Mouse (Mus musculus) MEL (cell line): Measurements from ENCODE around the gene Lztr1. TPM values are rescaled to one million over a fixed set of nuclear protein-coding genes. Genes with fewer than 3 reads are reported as not detected.
A peak's percentile ranks its signal among the peaks of the same experiment; 100 is the strongest.

Source experiments
- DNase-seq: peaks from one replicate; pipeline ENCODE4 v3.0.0; 2011; ENCODE audit warnings: low read depth, low spot score
- H3K27ac ChIP-seq: 2 replicates; pipeline ENCODE4 v1.5.1; 2012; ENCODE audit warnings: low read depth, mild to moderate bottlenecking, control low read depth, low read length, moderate library complexity; ENCODE audit not compliant: control insufficient read depth
- H3K27me3 ChIP-seq, 2 experiments: fragments of 150-350 bp in 1 of 2; sonication (generic) in 1 of 2; 2 replicates each; pipeline ENCODE4 v1.6.1; 2012; ENCODE audit warnings: low read length in 2 of 2, mild to moderate bottlenecking in 2 of 2, improper control_type of control experiment in 1 of 2, moderate library complexity in 1 of 2; ENCODE audit not compliant: insufficient read depth in 2 of 2, control insufficient read depth in 1 of 2
- H3K36me3 ChIP-seq, 2 experiments: 2 replicates each; pipeline ENCODE4 v1.6.1; 2012 to 2014; ENCODE audit warnings: low read length in 2 of 2, improper control_type of control experiment in 1 of 2, inconsistent platforms in 1 of 2, mild to moderate bottlenecking in 1 of 2; ENCODE audit not compliant: insufficient read depth in 2 of 2, control insufficient read depth in 1 of 2
- H3K4me1 ChIP-seq, 2 experiments: fragments of 150-350 bp in 1 of 2; sonication (generic) in 1 of 2; 2 replicates each; pipeline ENCODE4 v1.6.1; 2012; ENCODE audit warnings: low read length in 2 of 2, improper control_type of control experiment in 1 of 2, mild to moderate bottlenecking in 1 of 2; ENCODE audit not compliant: insufficient read depth in 2 of 2, control insufficient read depth in 1 of 2
- H3K4me3 ChIP-seq, 2 experiments: fragments of 150-350 bp in 1 of 2; sonication (generic) in 1 of 2; 2 replicates each; pipeline ENCODE4 v1.5.1; 2012; ENCODE audit warnings: low read depth in 2 of 2, low read length in 2 of 2, mild to moderate bottlenecking in 2 of 2, moderate library complexity in 2 of 2, control low read depth in 1 of 2, improper control_type of control experiment in 1 of 2; ENCODE audit not compliant: control insufficient read depth in 1 of 2, insufficient read depth in 1 of 2
- H3K79me2 ChIP-seq: 2 replicates; pipeline ENCODE4 v1.6.1; 2012; ENCODE audit warnings: mild to moderate bottlenecking, low read length, moderate library complexity; ENCODE audit not compliant: control insufficient read depth, poor library complexity, insufficient read depth
- H3K9ac ChIP-seq: 2 replicates; pipeline ENCODE4 v1.6.1; 2012; ENCODE audit warnings: low read depth, mild to moderate bottlenecking, control low read depth, low read length, moderate library complexity; ENCODE audit not compliant: control insufficient read depth, poor library complexity, severe bottlenecking
- H3K9me3 ChIP-seq: fragments of 150-350 bp; sonication (generic); replicated peaks from 2 replicates; pipeline ENCODE4 v1.6.1; 2012; ENCODE audit warnings: mild to moderate bottlenecking, low read length, improper control_type of control experiment, moderate library complexity; ENCODE audit not compliant: insufficient read depth
- BHLHE40 ChIP-seq: IDR thresholded peaks from 2 replicates; pipeline ENCODE4 v1.6.1; 2012; ENCODE audit warnings: low read depth, mild to moderate bottlenecking, inconsistent platforms, low read length, improper control_type of control experiment, borderline replicate concordance
- CHD1 ChIP-seq: IDR thresholded peaks from 2 replicates; pipeline ENCODE4 v1.6.1; 2012; ENCODE audit warnings: low read depth, mild to moderate bottlenecking, inconsistent platforms, low read length, improper control_type of control experiment
- CHD2 ChIP-seq: IDR thresholded peaks from 2 replicates; pipeline ENCODE4 v1.6.1; 2011; ENCODE audit warnings: low read length, improper control_type of control experiment
- CTCF ChIP-seq, 3 experiments: IDR thresholded peaks in 2 of 3; conservative IDR thresholded peaks in 1 of 3; 2 replicates each; pipeline ENCODE4 v1.5.1; 2011 to 2012; ENCODE audit warnings: low read length in 3 of 3, low read depth in 2 of 3, mild to moderate bottlenecking in 2 of 3, improper control_type of control experiment in 1 of 3, inconsistent platforms in 1 of 3, mixed read lengths in 1 of 3, moderate library complexity in 1 of 3; ENCODE audit not compliant: control insufficient read depth in 1 of 3, insufficient read depth in 1 of 3, poor library complexity in 1 of 3, severe bottlenecking in 1 of 3
- E2F4 ChIP-seq: IDR thresholded peaks from 2 replicates; pipeline ENCODE4 v1.6.1; 2011; ENCODE audit warnings: low read depth, low read length, improper control_type of control experiment, borderline replicate concordance
- ELF1 ChIP-seq: IDR thresholded peaks from 2 replicates; pipeline ENCODE4 v1.6.1; 2014; ENCODE audit warnings: low read depth, mild to moderate bottlenecking, inconsistent platforms, low read length, improper control_type of control experiment, moderate library complexity
- EP300 ChIP-seq, 2 experiments: IDR thresholded peaks; 2 replicates each; pipeline ENCODE4 v1.6.1; 2011; ENCODE audit warnings: improper control_type of control experiment in 2 of 2, low read length in 2 of 2, low read depth in 1 of 2, mild to moderate bottlenecking in 1 of 2
- GABPA ChIP-seq: IDR thresholded peaks from 2 replicates; pipeline ENCODE4 v1.6.1; 2012; ENCODE audit warnings: low read depth, mild to moderate bottlenecking, inconsistent platforms, low read length, improper control_type of control experiment, moderate library complexity
- GATA1 ChIP-seq: IDR thresholded peaks from 2 replicates; pipeline ENCODE4 v1.6.1; 2011; ENCODE audit warnings: low read depth, low read length, improper control_type of control experiment
- HCFC1 ChIP-seq: IDR thresholded peaks from 2 replicates; pipeline ENCODE4 v1.6.1; 2012; ENCODE audit warnings: low read depth, mild to moderate bottlenecking, inconsistent platforms, low read length, improper control_type of control experiment, moderate library complexity
- JUND ChIP-seq: IDR thresholded peaks from 2 replicates; pipeline ENCODE4 v1.6.1; 2011; ENCODE audit warnings: low read depth, mild to moderate bottlenecking, improper control_type of control experiment, low read length
- KAT2A ChIP-seq: conservative IDR thresholded peaks from 2 replicates; pipeline ENCODE4 v1.6.1; 2012; ENCODE audit warnings: low read depth, low read length, improper control_type of control experiment, inconsistent platforms
- MAFK ChIP-seq: IDR thresholded peaks from 2 replicates; pipeline ENCODE4 v1.6.1; 2011; ENCODE audit warnings: low read depth, mild to moderate bottlenecking, low read length, improper control_type of control experiment, borderline replicate concordance
- MAX ChIP-seq: IDR thresholded peaks from 2 replicates; pipeline ENCODE4 v1.6.1; 2011; ENCODE audit warnings: low read length, improper control_type of control experiment
- MAZ ChIP-seq: IDR thresholded peaks from 2 replicates; pipeline ENCODE4 v1.6.1; 2012; ENCODE audit warnings: low read depth, mild to moderate bottlenecking, inconsistent platforms, low read length, improper control_type of control experiment
- MEF2A ChIP-seq: IDR thresholded peaks from 2 replicates; pipeline ENCODE4 v1.6.1; 2014; ENCODE audit warnings: low read depth, mild to moderate bottlenecking, inconsistent platforms, low read length, improper control_type of control experiment; ENCODE audit not compliant: poor library complexity, insufficient replicate concordance, severe bottlenecking; ENCODE audit errors: extremely low read depth
- MYB ChIP-seq: IDR thresholded peaks from 2 replicates; pipeline ENCODE4 v1.6.1; 2011; ENCODE audit warnings: mild to moderate bottlenecking, low read depth, low read length, improper control_type of control experiment
- MYC ChIP-seq: IDR thresholded peaks from 2 replicates; pipeline ENCODE4 v1.6.1; 2011; ENCODE audit warnings: low read depth, mild to moderate bottlenecking, low read length, improper control_type of control experiment, moderate library complexity
- NELFE ChIP-seq: IDR thresholded peaks from 2 replicates; pipeline ENCODE4 v1.6.1; 2011; ENCODE audit warnings: low read depth, low read length, improper control_type of control experiment
- POLR2A ChIP-seq, 2 experiments: IDR thresholded peaks; 2 replicates each; pipeline ENCODE4 v1.6.1; 2011 to 2012; ENCODE audit warnings: low read length in 2 of 2, mild to moderate bottlenecking in 2 of 2, control low read depth in 1 of 2, improper control_type of control experiment in 1 of 2, low read depth in 1 of 2, moderate library complexity in 1 of 2; ENCODE audit not compliant: control insufficient read depth in 1 of 2, insufficient read depth in 1 of 2, poor library complexity in 1 of 2
- POLR2AphosphoS2 ChIP-seq: IDR thresholded peaks from 2 replicates; pipeline ENCODE4 v1.6.1; 2011; ENCODE audit warnings: low read length, improper control_type of control experiment
- POLR2AphosphoS5 ChIP-seq: IDR thresholded peaks from 2 replicates; pipeline ENCODE4 v1.6.1; 2012; ENCODE audit warnings: low read depth, borderline replicate concordance, mild to moderate bottlenecking, inconsistent platforms, low read length, moderate library complexity, mixed read lengths
- RAD21 ChIP-seq: IDR thresholded peaks from 2 replicates; pipeline ENCODE4 v1.6.1; 2011; ENCODE audit warnings: mild to moderate bottlenecking, low read depth, low read length, improper control_type of control experiment
- RCOR1 ChIP-seq: IDR thresholded peaks from 2 replicates; pipeline ENCODE4 v1.6.1; 2012; ENCODE audit warnings: low read depth, mild to moderate bottlenecking, inconsistent platforms, low read length, improper control_type of control experiment
- SIN3A ChIP-seq: IDR thresholded peaks from 2 replicates; pipeline ENCODE4 v1.6.1; 2012; ENCODE audit warnings: low read length, improper control_type of control experiment, inconsistent platforms
- SMC3 ChIP-seq: IDR thresholded peaks from 2 replicates; pipeline ENCODE4 v1.6.1; 2011; ENCODE audit warnings: low read depth, low read length, improper control_type of control experiment
- TAL1 ChIP-seq: IDR thresholded peaks from 2 replicates; pipeline ENCODE4 v1.6.1; 2012; ENCODE audit warnings: mild to moderate bottlenecking, inconsistent platforms, low read length, moderate library complexity, mixed read lengths
- TBP ChIP-seq: IDR thresholded peaks from 2 replicates; pipeline ENCODE4 v1.8.0; 2011; ENCODE audit warnings: low read depth, low read length, improper control_type of control experiment
- TCF12 ChIP-seq: IDR thresholded peaks from 2 replicates; pipeline ENCODE4 v1.6.1; 2014; ENCODE audit warnings: low read depth, mild to moderate bottlenecking, inconsistent platforms, low read length, improper control_type of control experiment, moderate library complexity
- UBTF ChIP-seq: IDR thresholded peaks from 2 replicates; pipeline ENCODE4 v1.6.1; 2012; ENCODE audit warnings: low read depth, mild to moderate bottlenecking, inconsistent platforms, low read length, improper control_type of control experiment, moderate library complexity, borderline replicate concordance; ENCODE audit not compliant: insufficient read depth
- USF1 ChIP-seq: IDR thresholded peaks from 2 replicates; pipeline ENCODE4 v1.6.1; 2014; ENCODE audit warnings: low read depth, mild to moderate bottlenecking, inconsistent platforms, low read length, improper control_type of control experiment, moderate library complexity
- USF2 ChIP-seq, 2 experiments: IDR thresholded peaks; 2 replicates each; pipeline ENCODE4 v1.6.1; 2011 to 2012; ENCODE audit warnings: improper control_type of control experiment in 2 of 2, low read length in 2 of 2, borderline replicate concordance in 1 of 2, inconsistent platforms in 1 of 2, low read depth in 1 of 2, mild to moderate bottlenecking in 1 of 2; ENCODE audit not compliant: insufficient read depth in 1 of 2
- ZC3H11A ChIP-seq: IDR thresholded peaks from 2 replicates; pipeline ENCODE4 v1.6.1; 2012; ENCODE audit warnings: low read depth, mild to moderate bottlenecking, inconsistent platforms, low read length, improper control_type of control experiment
- ZMIZ1 ChIP-seq: IDR thresholded peaks from 2 replicates; pipeline ENCODE4 v1.6.1; 2012; ENCODE audit warnings: low read depth, mild to moderate bottlenecking, inconsistent platforms, low read length, improper control_type of control experiment, moderate library complexity
- ZNF384 ChIP-seq: IDR thresholded peaks from 2 replicates; pipeline ENCODE4 v1.6.1; 2012; ENCODE audit warnings: low read depth, mild to moderate bottlenecking, inconsistent platforms, low read length, improper control_type of control experiment
- polyA plus RNA-seq, 2 experiments: library from polyadenylated mRNA; stranded (reverse) in 1 of 2; unstranded in 1 of 2; fragments of >175 nt in 1 of 2; fragments of >200 nt in 1 of 2; gene quantifications; 2 replicates each; pipeline versions ENCODE4 v1.2.1 to v1.2.4; 2012; ENCODE audit warnings: low replicate concordance in 2 of 2, low read depth in 1 of 2; ENCODE audit not compliant: insufficient read length in 2 of 2, insufficient read depth in 1 of 2, missing spikeins in 1 of 2
- total RNA-seq: library from RNA; depleted of rRNA; stranded (reverse); fragments of 300-350 nt; gene quantifications from 2 replicates; pipeline ENCODE4 v1.2.3, GENCODE M21; 2012; rRNA removed

Gene Lztr1
- total RNA-seq (39.5 and 45.1 TPM in 2 replicates), polyA plus RNA-seq (10 to 100 TPM in 1 of 2 experiments, not detected in 1; 83.2 TPM)

GRCm38 (mm10) chr16:17508546-17509239 is at the start of gene Lztr1:
Gene Lztr1 (plus strand): TSS chr16:17508688.
- H3K27me3 ChIP-seq, result peaks cover 0 to 4% of the 10 kb centered on the region in 2 experiments; a peak in 2 of 4 replicates
- H3K4me3 ChIP-seq, result peak within 1 kb of the TSS; percentile 75 to 86
- peaks cover 8% of the 10 kb centered on the region for H3K79me2 ChIP-seq
- no peaks in the 10 kb centered on the region for H3K9me3 ChIP-seq
- H3K36me3 ChIP-seq, result peaks cover 0 to 15% of the 10 kb centered on the region in 2 experiments; a peak in 2 of 4 replicates
- peak; percentile 95 for DNase-seq
- peak within 1 kb of the TSS; percentile 98 for H3K27ac ChIP-seq
- H3K4me1 ChIP-seq, result peaks cover 9 to 15% of the 10 kb centered on the region in 2 experiments
- H3K9ac ChIP-seq, result peak within 1 kb of the TSS; percentile 78
- TF ChIP-seq MYB, result no peak
- peak; percentile 12; the same call in 1 of the 2 replicates for TF ChIP-seq TAL1
- no peak for TF ChIP-seq EP300 (IDR thresholded peaks at IDR 0.05; ENCODE audit: low read depth in 1 of 2, low read length in 2 of 2)
- TF ChIP-seq MAX, result peak; percentile 61; the same call in 1 of the 2 replicates
- TF ChIP-seq SIN3A, result no peak; the same call in 1 of the 2 replicates
- TF ChIP-seq POLR2AphosphoS5, result peak; percentile 32; the same call in 1 of the 2 replicates
- TF ChIP-seq ZNF384, result no peak
- TF ChIP-seq MAFK, result no peak
- no peak for TF ChIP-seq BHLHE40
- TF ChIP-seq CTCF (IDR thresholded peaks at IDR 0.05 in 2 of 3, conservative IDR thresholded peaks at IDR 0.05 in 1 of 3; ENCODE audit: control insufficient read depth in 1 of 3, insufficient read depth in 1 of 3, low read depth in 2 of 3, low read length in 3 of 3, poor library complexity in 1 of 3, severe bottlenecking in 1 of 3), result no peak
- TF ChIP-seq ZC3H11A, result no peak
- TF ChIP-seq KAT2A, result peak; percentile 91
- TF ChIP-seq POLR2A (IDR thresholded peaks at IDR 0.05; ENCODE audit: control insufficient read depth in 1 of 2, insufficient read depth in 1 of 2, low read depth in 1 of 2, low read length in 2 of 2, poor library complexity in 1 of 2), result peak; percentile 78 to 97
- TF ChIP-seq TBP, result peak; percentile 73; the same call in 1 of the 2 replicates
- TF ChIP-seq GATA1, result peak; percentile 34; the same call in 1 of the 2 replicates
- no peak for TF ChIP-seq CHD1
- TF ChIP-seq USF2 (IDR thresholded peaks at IDR 0.05; ENCODE audit: borderline replicate concordance in 1 of 2, insufficient read depth in 1 of 2, low read depth in 1 of 2, low read length in 2 of 2), result no peak
- no peak for TF ChIP-seq GABPA
- TF ChIP-seq USF1, result no peak
- peak; percentile 84 for TF ChIP-seq ELF1
- TF ChIP-seq ZMIZ1, result peak; percentile 68; the same call in 1 of the 2 replicates
- TF ChIP-seq JUND, result no peak
- TF ChIP-seq NELFE, result peak; percentile 95
- TF ChIP-seq RCOR1, result no peak
- TF ChIP-seq E2F4, result 0 out of 2 replicates have a peak, but pooled peaks have one; percentile 59
- TF ChIP-seq SMC3, result no peak
- peak; percentile 96 for TF ChIP-seq MAZ
- TF ChIP-seq TCF12, result peak; percentile 62; the same call in 1 of the 2 replicates
- TF ChIP-seq HCFC1, result peak; percentile 97
- no peak for TF ChIP-seq RAD21
- TF ChIP-seq MYC, result 0 out of 2 replicates have a peak, but pooled peaks have one; percentile 70
- peak; percentile 55; the same call in 1 of the 2 replicates for TF ChIP-seq CHD2
- TF ChIP-seq MEF2A, result no peak
- TF ChIP-seq UBTF, result no peak
- TF ChIP-seq POLR2AphosphoS2, result peak; percentile 73; the same call in 1 of the 2 replicates
